ENCODE assay signal across 15 mouse cellular contexts in the genomic region with DNA sequence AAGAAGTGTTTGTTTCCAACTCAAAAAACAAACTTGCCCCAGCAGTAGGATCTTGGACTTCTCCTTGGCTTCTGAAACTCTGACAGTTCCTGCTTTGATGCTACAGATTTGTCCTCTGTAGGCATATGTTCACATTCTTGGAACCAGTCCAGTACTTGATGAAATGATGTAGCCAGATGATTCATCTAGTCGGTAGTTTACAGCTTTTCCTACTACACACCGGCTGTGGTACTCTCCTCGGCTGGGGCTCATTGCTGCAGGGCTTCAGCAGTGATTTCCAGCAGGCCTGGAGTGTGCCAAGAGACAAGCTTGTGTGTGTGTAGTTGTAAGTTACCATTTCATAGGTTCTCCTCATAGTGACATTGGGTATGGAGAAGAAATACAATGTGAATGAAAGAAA.
A peak's percentile ranks its signal among the peaks of the same experiment; 100 is the strongest.
DNase-seq lines count a peak whose midpoint lies in the region; ATAC-seq and TF ChIP-seq lines count a peak whose summit lies in the region.
"Had no signal": no experiment of that assay in that cellular context is flagged by ENCODE, and none has a peak within 500 bp of the region (broad histone marks: within the 10 kb centered on the region; RNA-seq: fewer than 3 reads in every experiment).

No protein-coding gene starts in this region.

- H3K9ac ChIP-seq in hindbrain, postnatal 0 days (replicated peaks; ENCODE audit: low read length): no peak overlapping the region
- no peak overlapping the region for H3K9ac ChIP-seq in hindbrain, embryonic 11.5 days (ENCODE audit: low read depth, low read length)
- H3K9ac ChIP-seq: forebrain, embryonic 13.5 days; limb, embryonic 15.5 days; stomach, embryonic 15.5 days had no signal

- no peaks in the 10 kb centered on the region for H3K27me3 ChIP-seq in hindbrain, postnatal 0 days (ENCODE audit: insufficient read depth, low read length)
- H3K27me3 ChIP-seq in hindbrain, embryonic 11.5 days (ENCODE audit: control insufficient read depth, insufficient read depth, low read length): no peaks in the 10 kb centered on the region
- H3K27me3 ChIP-seq: forebrain, embryonic 13.5 days; limb, embryonic 15.5 days; stomach, embryonic 15.5 days had no signal

- H3K27ac ChIP-seq in hindbrain, postnatal 0 days: no peak overlapping the region
- no peak overlapping the region for H3K27ac ChIP-seq in hindbrain, embryonic 11.5 days (ENCODE audit: low read depth, low read length)
- H3K27ac ChIP-seq: forebrain, embryonic 13.5 days; limb, embryonic 15.5 days; macrophage; stomach, embryonic 15.5 days had no signal

- 36% methylated on average over 3 of the region's 3 CpGs for WGBS in hindbrain, postnatal 0 days
- 76% methylated on average over 3 of the region's 3 CpGs for WGBS in hindbrain, embryonic 11.5 days

- no peak overlapping the region for H3K4me2 ChIP-seq in hindbrain, postnatal 0 days (ENCODE audit: low read depth, low read length)
- H3K4me2 ChIP-seq in hindbrain, embryonic 11.5 days (replicated peaks; ENCODE audit: low read depth, low read length): no peak overlapping the region
- H3K4me2 ChIP-seq: forebrain, embryonic 13.5 days; limb, embryonic 15.5 days; stomach, embryonic 15.5 days had no signal

- H3K4me3 ChIP-seq in hindbrain, postnatal 0 days (ENCODE audit: low read length): no peak overlapping the region
- H3K4me3 ChIP-seq in hindbrain, embryonic 11.5 days (ENCODE audit: low read depth, low read length): no peak overlapping the region
- H3K4me3 ChIP-seq: forebrain, embryonic 13.5 days; limb, embryonic 15.5 days; stomach, embryonic 15.5 days had no signal

- no peaks in the 10 kb centered on the region for H3K4me1 ChIP-seq in hindbrain, postnatal 0 days (ENCODE audit: insufficient read depth, low read length)
- no peaks in the 10 kb centered on the region for H3K4me1 ChIP-seq in hindbrain, embryonic 11.5 days (replicated peaks; ENCODE audit: control insufficient read depth, insufficient read depth, low read length)
- H3K4me1 ChIP-seq: forebrain, embryonic 13.5 days; stomach, embryonic 15.5 days had no signal

- ATAC-seq in hindbrain, postnatal 0 days: no peak
- ATAC-seq in hindbrain, embryonic 11.5 days (ENCODE audit: low FRiP score): no peak
- ATAC-seq in erythroid progenitor cell, adult 5-6 weeks (replicated peaks; ENCODE audit: low FRiP score, poor library complexity, severe bottlenecking): no peak
- ATAC-seq: forebrain, embryonic 13.5 days; inflammation-experienced regulatory T-cells, adult 6 months had no signal

- no peak for TF ChIP-seq CTCF in hindbrain, postnatal 0 days (IDR thresholded peaks at IDR 0.05; ENCODE audit: low read depth)

- H3K36me3 ChIP-seq in hindbrain, postnatal 0 days (ENCODE audit: insufficient read depth, low read length): no peaks in the 10 kb centered on the region
- no peaks in the 10 kb centered on the region for H3K36me3 ChIP-seq in hindbrain, embryonic 11.5 days (ENCODE audit: control insufficient read depth, insufficient read depth, low read length)
- H3K36me3 ChIP-seq: stomach, embryonic 15.5 days had no signal

- DNase-seq in hindbrain, postnatal 0 days (ENCODE audit: low spot score): peak; percentile 26
- no peak for DNase-seq in hindbrain, embryonic 11.5 days (ENCODE audit: low spot score)
- peak; percentile 49 to 53 for DNase-seq in right cerebral cortex, adult 2 months (ENCODE audit: low spot score in 2 of 2)
- DNase-seq in right cerebral cortex, postnatal 10 days (ENCODE audit: low spot score in 2 of 2): no peak
- peak; percentile 82 for DNase-seq in brain, adult 2 months (ENCODE audit: low read depth, low spot score)
- no peak for DNase-seq in heart, postnatal 4 days
- DNase-seq: cerebellum, adult 9-11 months; heart, postnatal 14 days; thymus, postnatal 4 days had no signal

- H3K9me3 ChIP-seq in hindbrain, postnatal 0 days (ENCODE audit: low read length): no peaks in the 10 kb centered on the region
- H3K9me3 ChIP-seq in hindbrain, embryonic 11.5 days (ENCODE audit: control insufficient read depth, low read length): no peaks in the 10 kb centered on the region
- H3K9me3 ChIP-seq: forebrain, embryonic 13.5 days; limb, embryonic 15.5 days; stomach, embryonic 15.5 days had no signal

Comparison
In these comparisons a context has a peak if more than half of its experiments do, and no peak if none do; other contexts are left out.
1. DNase-seq: peak in hindbrain, postnatal 0 days (single experiment), right cerebral cortex, adult 2 months (2 of 2) and brain, adult 2 months (single experiment); none in hindbrain, embryonic 11.5 days (single experiment), right cerebral cortex, postnatal 10 days (0 of 2) and heart, postnatal 4 days (single experiment).